22 mouse cellular contexts compared by ENCODE assay signal in the genomic region with DNA sequence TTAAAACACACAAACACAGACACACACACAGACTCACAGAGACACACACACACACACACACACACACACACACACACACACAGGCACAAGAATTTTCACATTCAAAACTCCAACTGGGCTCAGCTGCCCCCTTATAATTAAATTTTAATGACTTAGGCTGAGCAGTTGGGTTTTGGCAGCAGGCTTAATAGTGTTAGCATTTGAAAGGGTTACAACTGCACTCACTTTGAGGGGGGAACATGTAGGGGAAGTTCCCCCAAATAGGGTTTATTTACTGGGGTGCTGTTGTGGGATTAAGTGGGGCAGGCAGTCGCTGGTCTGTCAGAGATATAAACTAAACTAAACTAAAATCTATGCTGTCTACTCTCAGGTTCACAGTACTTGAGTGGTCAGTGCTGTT.
A peak's percentile ranks its signal among the peaks of the same experiment; 100 is the strongest.
DNase-seq lines count a peak whose midpoint lies in the region; ATAC-seq lines count a peak whose summit lies in the region.
"Had no signal": no experiment of that assay in that cellular context is flagged by ENCODE, and none has a peak within 500 bp of the region (broad histone marks: within the 10 kb centered on the region; RNA-seq: fewer than 3 reads in every experiment).

No protein-coding gene starts in this region.

- H3K36me3 ChIP-seq in midbrain, embryonic 12.5 days = no peaks in the 10 kb centered on the region
- H3K36me3 ChIP-seq in midbrain, embryonic 10.5 days = no peaks in the 10 kb centered on the region
- H3K36me3 ChIP-seq in forebrain, embryonic 15.5 days = no peaks in the 10 kb centered on the region
- H3K36me3 ChIP-seq in hindbrain, embryonic 14.5 days (replicated peaks; ENCODE audit: control insufficient read depth, insufficient read depth) = no peaks in the 10 kb centered on the region
- H3K36me3 ChIP-seq: embryonic facial prominence, embryonic 15.5 days; heart, embryonic 13.5 days had no signal

- intact Hi-C loops in heart, postnatal 10 days (cut with DNase I) = no loop called here

- H3K4me2 ChIP-seq in midbrain, embryonic 12.5 days (replicated peaks) = no peak overlapping the region
- no peak overlapping the region for H3K4me2 ChIP-seq in forebrain, embryonic 15.5 days (replicated peaks)
- H3K4me2 ChIP-seq in hindbrain, embryonic 14.5 days (replicated peaks) = no peak overlapping the region
- H3K4me2 ChIP-seq: embryonic facial prominence, embryonic 15.5 days; heart, embryonic 13.5 days had no signal

- H3K4me3 ChIP-seq in midbrain, embryonic 12.5 days = no peak overlapping the region
- H3K4me3 ChIP-seq in midbrain, embryonic 10.5 days = no peak overlapping the region
- H3K4me3 ChIP-seq in forebrain, embryonic 15.5 days = no peak overlapping the region
- no peak overlapping the region for H3K4me3 ChIP-seq in hindbrain, embryonic 14.5 days (replicated peaks; ENCODE audit: low read length)
- H3K4me3 ChIP-seq: embryonic facial prominence, embryonic 15.5 days; heart, embryonic 13.5 days had no signal

- H3K27ac ChIP-seq in midbrain, embryonic 12.5 days (replicated peaks) = no peak overlapping the region
- no peak overlapping the region for H3K27ac ChIP-seq in midbrain, embryonic 10.5 days (replicated peaks)
- H3K27ac ChIP-seq in forebrain, embryonic 15.5 days (replicated peaks) = no peak overlapping the region
- H3K27ac ChIP-seq in hindbrain, embryonic 14.5 days = no peak overlapping the region
- H3K27ac ChIP-seq: embryonic facial prominence, embryonic 15.5 days; heart, embryonic 13.5 days; kidney, postnatal 0 days had no signal

- no peaks in the 10 kb centered on the region for H3K27me3 ChIP-seq in midbrain, embryonic 12.5 days
- H3K27me3 ChIP-seq in midbrain, embryonic 10.5 days (ENCODE audit: low read depth, poor library complexity, severe bottlenecking) = no peaks in the 10 kb centered on the region
- H3K27me3 ChIP-seq in forebrain, embryonic 15.5 days = no peaks in the 10 kb centered on the region
- H3K27me3 ChIP-seq in hindbrain, embryonic 14.5 days (ENCODE audit: control insufficient read depth, insufficient read depth, low read length) = no peaks in the 10 kb centered on the region
- H3K27me3 ChIP-seq: embryonic facial prominence, embryonic 15.5 days; heart, embryonic 13.5 days had no signal

- WGBS in midbrain, embryonic 12.5 days = 19% methylated on average over 1 of the region's 1 CpGs
- WGBS in midbrain, embryonic 10.5 days = 20% methylated on average over 1 of the region's 1 CpGs
- WGBS in forebrain, embryonic 15.5 days = 19% methylated on average over 1 of the region's 1 CpGs
- WGBS in hindbrain, embryonic 14.5 days = 16% methylated on average over 1 of the region's 1 CpGs

- no peak for DNase-seq in midbrain, embryonic 10.5 days (ENCODE audit: low spot score)
- no peak for DNase-seq in hindbrain, embryonic 14.5 days (ENCODE audit: low spot score)
- DNase-seq in retina, postnatal 1 day = peak; percentile 22
- DNase-seq in heart, postnatal 10 days = no peak
- DNase-seq in kidney, postnatal 25 days = no peak
- DNase-seq: adrenal gland, postnatal 14 days; cerebellum, adult 8-10 months; heart, adult 11 months; liver; lung, adult 18-20 months; lung, postnatal 36 days; right cerebral cortex, adult 18-20 months; spleen, adult 18-20 months; thymus, adult 2 months had no signal

- peak; percentile 38 for ATAC-seq in midbrain, embryonic 12.5 days (ENCODE audit: low FRiP score, low read depth)
- peak; percentile 69 for ATAC-seq in forebrain, embryonic 15.5 days (replicated peaks)
- peak; percentile 47 for ATAC-seq in hindbrain, embryonic 14.5 days (ENCODE audit: low FRiP score)
- ATAC-seq: activated CD4-positive, CD25-positive, alpha-beta regulatory T cell, adult 4 months; intestine, postnatal 0 days; Patski had no signal

- H3K9me3 ChIP-seq in midbrain, embryonic 12.5 days = no peaks in the 10 kb centered on the region
- no peaks in the 10 kb centered on the region for H3K9me3 ChIP-seq in midbrain, embryonic 10.5 days (replicated peaks)
- H3K9me3 ChIP-seq in forebrain, embryonic 15.5 days = no peaks in the 10 kb centered on the region
- no peaks in the 10 kb centered on the region for H3K9me3 ChIP-seq in hindbrain, embryonic 14.5 days (ENCODE audit: control insufficient read depth, low read length)
- H3K9me3 ChIP-seq: embryonic facial prominence, embryonic 15.5 days; heart, embryonic 13.5 days had no signal

- no peak overlapping the region for H3K9ac ChIP-seq in midbrain, embryonic 12.5 days (replicated peaks)
- no peak overlapping the region for H3K9ac ChIP-seq in forebrain, embryonic 15.5 days (replicated peaks)
- H3K9ac ChIP-seq in hindbrain, embryonic 14.5 days = no peak overlapping the region
- H3K9ac ChIP-seq: embryonic facial prominence, embryonic 15.5 days; heart, embryonic 13.5 days had no signal

- peaks cover 18% of the 10 kb centered on the region for H3K4me1 ChIP-seq in midbrain, embryonic 12.5 days
- peaks cover 26% of the 10 kb centered on the region for H3K4me1 ChIP-seq in midbrain, embryonic 10.5 days
- peaks cover 23% of the 10 kb centered on the region for H3K4me1 ChIP-seq in forebrain, embryonic 15.5 days
- peaks cover 19% of the 10 kb centered on the region; the same call in 1 of the 2 replicates for H3K4me1 ChIP-seq in hindbrain, embryonic 14.5 days (replicated peaks; ENCODE audit: control insufficient read depth, insufficient read depth, low read length)
- H3K4me1 ChIP-seq: embryonic facial prominence, embryonic 15.5 days had no signal
